Mouse (Mus musculus) heart, embryonic 14.5 days (tissue): Measurements from ENCODE around the gene Trhde. TPM values are rescaled to one million over a fixed set of nuclear protein-coding genes. Genes with fewer than 3 reads are reported as not detected.

Source experiments
- ATAC-seq: fragments of 200-750 bp; cut with Nextera tagmentation; 2 replicates; pipeline ENCODE4 v1.8.0; 2017; ENCODE audit warnings: low read depth, moderate TSS enrichment; ENCODE audit not compliant: insufficient number of reproducible peaks, insufficient read depth, low FRiP score
- H3K27ac ChIP-seq, 2 experiments: fragments of 200-500 bp in 1 of 2; fragments of 300-500 bp in 1 of 2; sonication (generic) in 1 of 2; replicated peaks in 1 of 2; 2 replicates each; pipeline ENCODE4 v1.5.1; 2012 to 2014; ENCODE audit warnings: low read depth in 2 of 2, low read length in 2 of 2, control low read depth in 1 of 2, mild to moderate bottlenecking in 1 of 2, mixed read lengths in 1 of 2; ENCODE audit not compliant: control insufficient read depth in 1 of 2, insufficient read depth in 1 of 2
- H3K27me3 ChIP-seq: fragments of 300-500 bp; sonication (generic); 2 replicates; pipeline ENCODE4 v1.6.1; 2014; ENCODE audit warnings: mild to moderate bottlenecking, low read length, control low read depth; ENCODE audit not compliant: control insufficient read depth, insufficient read depth
- H3K36me3 ChIP-seq: fragments of 300-500 bp; sonication (generic); 2 replicates; pipeline ENCODE4 v1.6.1; 2014; ENCODE audit warnings: mild to moderate bottlenecking, control low read depth, low read length, mixed read lengths; ENCODE audit not compliant: control insufficient read depth, insufficient read depth
- H3K4me1 ChIP-seq, 2 experiments: fragments of 200-500 bp in 1 of 2; fragments of 300-500 bp in 1 of 2; sonication (generic) in 1 of 2; 2 replicates each; pipeline ENCODE4 v1.6.1; 2012 to 2014; ENCODE audit warnings: low read length in 2 of 2, control low read depth in 1 of 2, mixed read lengths in 1 of 2; ENCODE audit not compliant: control insufficient read depth in 2 of 2, insufficient read depth in 2 of 2
- H3K4me2 ChIP-seq: fragments of 300-500 bp; sonication (generic); 2 replicates; pipeline ENCODE4 v1.6.1; 2014; ENCODE audit warnings: mild to moderate bottlenecking, low read length
- H3K4me3 ChIP-seq, 2 experiments: fragments of 200-500 bp in 1 of 2; fragments of 300-500 bp in 1 of 2; sonication (generic) in 1 of 2; 2 replicates each; pipeline ENCODE4 v1.5.1; 2012 to 2014; ENCODE audit warnings: low read length in 2 of 2, mild to moderate bottlenecking in 2 of 2, control low read depth in 1 of 2, low read depth in 1 of 2, moderate library complexity in 1 of 2; ENCODE audit not compliant: control insufficient read depth in 1 of 2, insufficient read depth in 1 of 2
- H3K9ac ChIP-seq: fragments of 300-500 bp; sonication (generic); 2 replicates; pipeline ENCODE4 v1.6.1; 2014; ENCODE audit warnings: mild to moderate bottlenecking, low read length
- H3K9me3 ChIP-seq: fragments of 300-500 bp; sonication (generic); 2 replicates; pipeline ENCODE4 v1.6.1; 2016; ENCODE audit warnings: low read length, control low read depth; ENCODE audit not compliant: control insufficient read depth
- WGBS: fragments of 180-500 bp; shearing (Covaris S2); extraction: QIAGEN DNeasy Blood & Tissue Kit; methylation state at CpG from one replicate; pipeline ENCODE4 v1.1.7; 2014; 5-methylcytosine and 5-hydroxymethylcytosine counted together
- polyA plus RNA-seq: library from polyadenylated mRNA; unstranded; fragments of >200 nt; fragmentation: Nextera tagmentation; extraction: Ambion mirVana; gene quantifications from 2 replicates; pipeline ENCODE4 v1.2.1, GENCODE M21; 2014

Trhde gene
- polyA plus RNA-seq, 1 experiment from 2014 or later: 0.04 TPM

DNA sequence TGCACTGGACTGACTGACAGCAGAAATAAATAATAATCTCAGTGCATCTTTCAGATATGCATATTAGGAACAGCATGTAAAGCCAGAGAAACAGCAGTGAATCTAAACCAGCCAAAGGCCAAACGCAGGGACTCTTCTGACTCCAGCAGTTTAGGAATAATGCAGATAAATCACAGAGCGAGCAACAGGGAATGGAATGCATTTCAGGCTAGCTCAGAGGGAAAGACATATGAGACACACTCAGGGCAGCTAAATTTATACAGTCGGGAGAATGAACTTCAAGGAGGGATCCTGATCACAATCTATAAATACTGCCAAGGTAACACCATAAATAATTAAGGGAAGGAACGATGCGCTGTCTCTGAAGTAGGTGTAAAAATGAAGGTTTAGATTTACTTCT, 66.4 kb downstream of the Trhde start:
- 53% methylated on average over 5 of the region's 5 CpGs for WGBS
- H3K4me3 ChIP-seq: no peak overlapping the region
- ATAC-seq: no peak

DNA sequence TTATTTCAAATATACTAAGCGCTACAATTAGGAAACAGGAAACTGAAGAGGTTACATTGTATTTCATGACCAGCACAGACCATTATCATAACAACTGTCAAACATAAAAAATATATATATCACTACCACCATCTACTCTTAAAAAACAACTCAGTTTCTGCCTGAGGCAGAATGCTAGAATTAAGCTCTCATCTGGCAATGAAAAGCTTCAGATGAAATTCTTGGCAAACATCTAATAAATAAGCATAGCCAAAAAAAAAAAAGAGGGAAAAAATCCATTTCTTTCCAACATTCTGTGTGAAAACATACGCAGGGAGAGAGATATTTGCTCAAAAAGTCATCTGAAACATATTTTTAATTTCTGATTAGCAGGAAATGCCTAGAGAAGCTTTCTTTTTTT, 67.0 kb downstream of the Trhde start:
- Histone ChIP-seq H3K4me3 (no peak overlapping the region), H3K4me2 (no peak overlapping the region), H3K27me3 (no peaks in the 10 kb centered on the region), H3K27ac (no peak overlapping the region), H3K4me1 (no peaks in the 10 kb centered on the region), H3K9ac (no peak overlapping the region), H3K9me3 (no peaks in the 10 kb centered on the region), H3K36me3 (no peaks in the 10 kb centered on the region)
- WGBS: 82% methylated on average over 2 of the region's 2 CpGs
- no peak for ATAC-seq

More for the DNA sequence above, 66.4 kb downstream of the Trhde start:
- Histone ChIP-seq H3K4me2 (no peak overlapping the region), H3K27ac (no peak overlapping the region), H3K4me1 (no peaks in the 10 kb centered on the region), H3K27me3 (no peaks in the 10 kb centered on the region), H3K9ac (no peak overlapping the region), H3K36me3 (no peaks in the 10 kb centered on the region), H3K9me3 (no peaks in the 10 kb centered on the region)

DNA sequence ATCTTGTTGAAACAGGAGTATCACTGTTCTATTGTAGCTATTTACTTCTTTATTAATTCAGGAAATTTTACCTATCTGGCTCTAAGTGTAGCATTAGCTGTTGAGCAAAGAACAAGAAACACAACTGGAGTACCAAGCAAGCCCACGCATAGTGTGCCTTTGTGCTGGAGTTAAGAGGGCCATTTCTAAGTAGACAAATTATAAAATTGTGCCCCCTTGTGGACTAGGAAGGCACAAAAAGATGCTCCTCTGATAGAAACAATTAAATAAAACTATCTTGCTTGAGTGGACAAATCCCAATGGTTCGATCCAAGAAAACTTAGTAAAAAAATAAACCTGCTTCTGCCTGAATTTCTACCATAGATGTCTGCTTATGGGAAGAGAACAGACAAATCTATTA, 76.5 kb downstream of the Trhde start:
- H3K4me3 ChIP-seq: no peak overlapping the region
- no peaks in the 10 kb centered on the region for H3K27me3 ChIP-seq
- H3K4me1 ChIP-seq: no peaks in the 10 kb centered on the region
- H3K9ac ChIP-seq: no peak overlapping the region
- WGBS: 64% methylated on average over 2 of the region's 2 CpGs
- H3K9me3 ChIP-seq: no peaks in the 10 kb centered on the region
- ATAC-seq: no peak
- no peak overlapping the region for H3K4me2 ChIP-seq
- no peaks in the 10 kb centered on the region for H3K36me3 ChIP-seq
- H3K27ac ChIP-seq: no peak overlapping the region

DNA sequence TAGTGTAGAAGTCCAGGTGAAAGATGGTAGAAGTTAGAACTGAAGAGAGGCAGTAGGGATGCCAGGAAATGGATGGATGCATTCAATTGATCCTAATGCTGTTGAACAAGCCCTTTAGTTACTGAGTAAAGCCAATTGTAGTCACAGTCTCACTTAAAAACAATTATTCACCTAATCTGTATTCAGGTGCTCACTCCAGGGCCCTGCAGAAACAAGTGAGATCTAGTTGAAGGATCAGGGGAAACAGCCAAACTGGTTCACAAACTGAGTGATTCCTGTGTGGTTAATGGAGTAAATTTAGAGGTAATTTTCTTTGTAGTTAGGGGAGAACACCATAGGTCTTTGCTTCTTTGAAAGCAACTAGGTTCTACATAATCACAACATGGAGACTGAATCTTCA, 100.3 kb downstream of the Trhde start:
- no peak for ATAC-seq
- Histone ChIP-seq H3K4me3 (no peak overlapping the region), H3K27me3 (no peaks in the 10 kb centered on the region), H3K36me3 (no peaks in the 10 kb centered on the region), H3K9ac (no peak overlapping the region), H3K4me2 (no peak overlapping the region), H3K9me3 (no peaks in the 10 kb centered on the region), H3K27ac (no peak overlapping the region), H3K4me1 (no peaks in the 10 kb centered on the region)

DNA sequence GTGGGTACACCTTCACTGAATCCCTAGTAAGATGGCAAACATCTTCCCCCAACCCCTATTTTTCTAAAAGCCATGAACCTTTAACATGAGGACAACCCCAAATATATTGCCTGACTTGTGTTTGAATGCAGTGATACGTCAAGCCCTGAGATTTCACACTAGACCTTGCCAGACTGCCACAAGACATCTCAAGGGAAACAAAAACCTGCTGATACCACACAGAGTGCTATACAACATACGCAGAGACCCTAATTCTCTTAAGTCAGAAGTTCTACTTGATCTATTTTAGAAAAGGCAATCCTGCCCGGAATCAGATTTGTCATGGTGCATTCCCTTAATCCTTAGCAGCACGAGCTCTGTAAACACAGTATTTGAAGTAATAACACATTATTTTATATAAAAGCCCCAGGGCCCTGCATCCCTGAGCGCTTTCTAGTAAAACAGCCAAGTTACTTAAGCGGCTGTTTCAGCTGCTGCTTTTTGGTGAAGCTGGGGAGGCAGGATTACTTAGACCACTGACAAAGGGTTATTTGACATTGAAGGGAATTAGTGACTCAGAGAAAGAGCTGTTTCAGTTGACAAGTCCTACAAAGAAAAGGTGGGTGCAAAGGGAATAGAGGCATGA, 130.2 kb downstream of the Trhde start:
- H3K4me1 ChIP-seq: no peaks in the 10 kb centered on the region
- H3K27ac ChIP-seq: no peak overlapping the region
- H3K9ac ChIP-seq: no peak overlapping the region
- H3K36me3 ChIP-seq: no peaks in the 10 kb centered on the region
- H3K4me2 ChIP-seq: no peak overlapping the region
- WGBS: 69% methylated on average over 6 of the region's 6 CpGs
- no peak overlapping the region for H3K4me3 ChIP-seq
- H3K9me3 ChIP-seq: no peaks in the 10 kb centered on the region
- no peaks in the 10 kb centered on the region for H3K27me3 ChIP-seq
- ATAC-seq: no peak

DNA sequence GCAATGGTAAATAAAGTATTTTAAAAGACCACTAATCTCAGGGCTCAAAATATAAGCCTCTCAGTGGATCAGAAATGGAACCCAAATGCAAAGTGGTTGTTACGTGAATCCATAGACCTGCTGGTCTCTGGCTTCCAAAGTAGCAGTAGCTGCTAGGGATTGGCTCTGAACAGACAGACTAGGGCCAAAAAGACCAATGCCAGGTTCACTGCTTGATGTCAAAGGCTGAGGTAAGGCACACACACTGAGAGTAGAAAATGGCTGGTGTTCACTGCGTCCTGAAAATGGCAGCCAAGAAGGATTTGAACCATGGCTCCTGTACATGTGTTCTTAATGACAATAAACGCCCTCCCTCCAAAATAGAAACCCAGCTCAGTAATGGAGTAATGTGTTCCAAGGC, 209.1 kb downstream of the Trhde start:
- no peak overlapping the region for H3K4me2 ChIP-seq
- no peak overlapping the region for H3K27ac ChIP-seq
- ATAC-seq: no peak
- 76% methylated on average over 3 of the region's 3 CpGs for WGBS
- no peaks in the 10 kb centered on the region for H3K9me3 ChIP-seq
- H3K36me3 ChIP-seq: no peaks in the 10 kb centered on the region
- H3K4me3 ChIP-seq: no peak overlapping the region
- H3K27me3 ChIP-seq: no peaks in the 10 kb centered on the region
- H3K9ac ChIP-seq: no peak overlapping the region
- no peaks in the 10 kb centered on the region for H3K4me1 ChIP-seq

DNA sequence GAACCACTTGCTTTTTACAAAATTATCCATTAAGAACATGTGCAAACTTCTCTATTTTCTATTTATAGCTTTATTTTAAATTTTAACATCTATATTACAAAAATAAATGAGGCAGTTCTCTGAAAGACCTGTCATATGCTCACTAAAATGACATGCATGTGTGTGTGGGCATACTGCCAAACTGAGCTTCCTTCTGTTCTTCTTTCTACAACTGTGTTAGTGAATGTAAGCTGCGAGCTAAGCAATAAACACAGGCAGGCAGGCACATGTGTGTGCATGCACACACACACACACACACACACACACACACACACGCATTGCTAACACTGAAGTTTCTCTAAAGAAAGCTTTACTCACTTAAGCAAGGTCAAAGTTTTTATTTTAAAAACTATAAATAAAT, 223.2 kb downstream of the Trhde start:
- ATAC-seq: no peak
- 68% methylated on average over 2 of the region's 2 CpGs for WGBS
- H3K36me3 ChIP-seq: no peaks in the 10 kb centered on the region
- no peaks in the 10 kb centered on the region for H3K27me3 ChIP-seq
- no peak overlapping the region for H3K27ac ChIP-seq
- H3K9me3 ChIP-seq: no peaks in the 10 kb centered on the region
- no peak overlapping the region for H3K4me3 ChIP-seq
- no peaks in the 10 kb centered on the region for H3K4me1 ChIP-seq
- no peak overlapping the region for H3K9ac ChIP-seq
- no peak overlapping the region for H3K4me2 ChIP-seq

DNA sequence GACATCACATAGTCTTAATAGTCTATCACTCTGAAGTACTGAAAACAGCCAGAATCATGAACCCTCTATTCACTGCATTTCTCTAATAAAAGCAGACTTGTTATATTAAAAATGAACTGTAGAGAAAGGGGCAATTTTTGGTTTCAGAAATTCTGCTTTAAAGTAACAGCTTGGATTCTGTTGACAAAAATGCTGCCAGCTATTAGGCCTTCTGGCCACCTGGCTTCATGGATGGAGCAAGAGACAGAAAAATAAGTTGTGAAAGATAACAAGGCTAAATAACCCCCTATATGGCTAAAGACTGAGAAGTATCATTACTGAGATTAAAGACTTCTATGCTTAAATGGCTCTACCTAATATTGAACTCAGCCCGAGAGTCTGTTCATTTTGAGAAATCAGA, 234.2 kb downstream of the Trhde start:
- H3K36me3 ChIP-seq: no peaks in the 10 kb centered on the region
- no peak for ATAC-seq
- no peaks in the 10 kb centered on the region for H3K27me3 ChIP-seq
- no peak overlapping the region for H3K27ac ChIP-seq
- H3K4me3 ChIP-seq: no peak overlapping the region
- H3K4me1 ChIP-seq: no peaks in the 10 kb centered on the region
- H3K4me2 ChIP-seq: no peak overlapping the region
- no peak overlapping the region for H3K9ac ChIP-seq
- WGBS: 83% methylated on average over 1 of the region's 1 CpGs
- no peaks in the 10 kb centered on the region for H3K9me3 ChIP-seq
